Mouse (Mus musculus) retina, postnatal 7 days (tissue): ENCODE measurements at regions not wholly inside any gene's neighbourhood (a gene's known extent, or its start where the extent isn't known, plus 50 kb on each side); places are given as distances from the start of the nearest gene placed in this dataset.

Experiments
- DNase-seq: peaks from one replicate; pipeline ENCODE4 v3.0.0-alpha.2; 2012; ENCODE audit warnings: low read depth, low spot score

- no peak for DNase-seq
Measured at GRCm38 (mm10) chr13:101565323-101565722, 202.7 kb downstream of the Pik3r1 start.

GRCm38 (mm10) chr13:101555371-101555874, 212.6 kb downstream of the Pik3r1 start:
- DNase-seq: no peak

- no peak for DNase-seq
Measured at GRCm38 (mm10) chr13:101553131-101553549, 214.9 kb downstream of the Pik3r1 start.

GRCm38 (mm10) chr13:101552451-101552850, 215.6 kb downstream of the Pik3r1 start:
- DNase-seq: no peak

GRCm38 (mm10) chr13:101551068-101551467, 216.9 kb downstream of the Pik3r1 start:
- DNase-seq: no peak

GRCm38 (mm10) chr13:101550526-101550925, 217.5 kb downstream of the Pik3r1 start:
- DNase-seq: no peak

GRCm38 (mm10) chr13:101547887-101548286, 220.1 kb downstream of the Pik3r1 start:
- no peak for DNase-seq

- DNase-seq: no peak
Measured at GRCm38 (mm10) chr13:101547365-101547764, 220.7 kb downstream of the Pik3r1 start.

- no peak for DNase-seq
Measured at GRCm38 (mm10) chr13:101545344-101546181, 222.5 kb downstream of the Pik3r1 start.

- DNase-seq: no peak
Measured at GRCm38 (mm10) chr13:101540391-101541191, 227.4 kb downstream of the Pik3r1 start.

- DNase-seq: no peak
Measured at GRCm38 (mm10) chr13:101538110-101538509, 229.9 kb downstream of the Pik3r1 start.

- DNase-seq: no peak
Measured at GRCm38 (mm10) chr13:101536019-101536418, 232.0 kb downstream of the Pik3r1 start.

- DNase-seq: no peak
Measured at GRCm38 (mm10) chr13:101535331-101535866, 232.6 kb downstream of the Pik3r1 start.

- no peak for DNase-seq
Measured at GRCm38 (mm10) chr13:101534490-101534889, 233.5 kb downstream of the Pik3r1 start.

GRCm38 (mm10) chr13:101532913-101533312, 235.1 kb downstream of the Pik3r1 start:
- no peak for DNase-seq

- DNase-seq: no peak
Measured at GRCm38 (mm10) chr13:101527691-101528090, 240.3 kb downstream of the Pik3r1 start.

- no peak for DNase-seq
Measured at GRCm38 (mm10) chr13:101524781-101525180, 243.2 kb downstream of the Pik3r1 start.

- no peak for DNase-seq
Measured at GRCm38 (mm10) chr13:101524223-101524622, 243.8 kb downstream of the Pik3r1 start.

GRCm38 (mm10) chr13:101523492-101523891, 244.5 kb downstream of the Pik3r1 start:
- DNase-seq: no peak

GRCm38 (mm10) chr13:101522597-101522996, 245.4 kb downstream of the Pik3r1 start:
- no peak for DNase-seq

GRCm38 (mm10) chr13:101513354-101513753, 254.7 kb downstream of the Pik3r1 start:
- DNase-seq: no peak

GRCm38 (mm10) chr13:101509946-101510345, 258.1 kb downstream of the Pik3r1 start:
- DNase-seq: peak; percentile 8
